Mouse (Mus musculus): Measurements from ENCODE around the gene Olfr498.

Gene Olfr498

GRCm38 (mm10) chr7:108465026-108465425, at the start of gene Olfr498:
Gene Olfr498 (plus strand): TSS chr7:108465326.
- no peak for DNase-seq (ENCODE audit: low read depth, low spot score)

GRCm38 (mm10) chr7:108420121-108420520, 45.0 kb upstream of the Olfr498 start, which contains the start of gene Olfr497:
Gene Olfr497 (plus strand): TSS chr7:108420421.
- no peak for DNase-seq (ENCODE audit: low read depth, low spot score)

Measured in retina, postnatal 7 days (tissue).